Mouse (Mus musculus) B cell, adult 2 months (primary cell): ENCODE data around the gene Gsap.
"Not testable (repeated sequence)": the region's sequence is repeated elsewhere in the genome, so short reads cannot be mapped to it uniquely, and the experiment has no call there.

Source experiments
- DNase-seq, 2 experiments: peaks; one replicate each; pipeline ENCODE4 v3.0.0; 2022

The Gsap gene

GRCm38 (mm10) chr5:21185764-21186685 lies at the start of gene Gsap:
Gene Gsap (plus strand): TSS chr5:21186255.
- peak; percentile 75 to 77 for DNase-seq

DNA sequence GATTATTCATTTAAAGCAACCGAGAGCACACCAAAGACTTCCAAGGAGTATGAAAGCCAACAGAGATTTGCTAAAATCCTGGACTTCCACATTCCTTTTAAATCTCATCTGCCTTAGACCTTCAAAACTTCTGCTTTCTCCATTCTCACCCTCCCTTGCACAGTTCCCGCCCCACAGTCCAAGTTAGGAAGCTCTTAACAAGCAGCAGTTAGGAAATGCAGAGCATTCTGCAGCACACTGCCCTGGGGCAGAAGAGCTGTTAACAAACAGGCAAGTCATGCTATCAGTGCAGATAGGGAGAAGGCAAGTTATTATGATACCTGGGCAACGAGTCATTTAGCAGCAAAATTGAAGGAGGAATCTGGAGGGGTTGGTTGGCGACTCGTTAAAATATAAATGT lies 49.5 kb upstream of the Gsap start:
- DNase-seq, result no peak

DNA sequence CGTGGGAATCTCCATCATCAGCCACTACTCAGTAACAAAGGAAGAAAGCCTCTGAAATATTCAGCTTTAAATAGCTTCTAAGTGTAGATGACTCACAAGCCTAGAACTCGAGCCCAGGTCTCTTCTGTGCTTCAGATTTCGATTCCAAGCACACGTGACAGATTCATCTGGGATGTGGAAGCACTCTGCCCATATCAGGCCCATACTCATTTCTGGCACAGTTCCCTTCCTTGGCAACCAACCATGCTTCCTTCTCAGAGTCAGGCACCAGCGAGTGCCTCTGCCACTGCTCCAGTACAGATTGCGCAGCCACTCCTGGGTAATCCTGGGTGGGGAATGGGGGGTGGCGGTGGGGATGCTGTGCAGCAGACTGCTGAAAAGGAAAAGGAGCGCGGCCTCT lies 46.5 kb upstream of the Gsap start:
- no peak for DNase-seq

DNA sequence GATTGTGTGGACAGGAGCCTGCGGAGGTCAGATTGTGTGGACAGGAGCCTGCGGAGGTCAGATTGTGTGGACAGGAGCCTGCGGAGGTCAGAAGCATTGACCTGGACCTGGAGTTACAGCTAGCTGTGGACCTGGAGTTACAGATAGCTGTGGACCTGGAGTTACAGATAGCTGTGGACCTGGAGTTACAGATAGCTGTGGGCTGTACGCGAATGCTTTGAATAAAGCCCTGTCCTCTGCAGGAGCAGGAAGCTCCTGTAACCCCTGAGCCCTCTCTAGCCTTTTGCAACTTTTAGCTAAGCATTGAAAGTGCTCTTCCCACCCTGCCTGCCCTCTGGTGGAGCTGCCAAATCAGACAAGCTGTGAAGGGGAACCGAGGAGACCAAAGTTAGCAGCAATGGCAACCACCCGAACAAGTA lies 44.9 kb upstream of the Gsap start:
- peak; percentile 42 to 48 for DNase-seq

- no peak for DNase-seq
Observed at GRCm38 (mm10) chr5:21141626-21142025, 44.4 kb upstream of the Gsap start.

DNA sequence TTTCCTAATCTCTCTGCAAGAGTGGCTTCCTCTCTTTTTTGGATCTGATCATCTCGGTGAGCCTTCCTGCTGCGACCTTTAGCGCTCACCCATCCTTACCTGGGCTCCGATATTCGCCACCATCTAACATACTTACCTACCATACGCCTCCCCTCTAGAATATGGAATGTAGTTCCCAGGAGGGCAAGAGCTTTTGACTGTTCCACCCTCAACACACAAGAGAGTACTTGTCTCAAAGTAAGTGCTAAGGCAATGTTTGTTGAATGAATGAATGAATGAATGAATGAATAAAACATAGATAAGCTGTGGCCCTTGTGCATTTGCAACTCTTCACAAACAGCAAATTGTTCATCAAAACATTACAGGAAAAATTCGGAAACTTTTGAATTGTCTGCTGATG lies 43.0 kb upstream of the Gsap start:
- DNase-seq, result no peak

DNA sequence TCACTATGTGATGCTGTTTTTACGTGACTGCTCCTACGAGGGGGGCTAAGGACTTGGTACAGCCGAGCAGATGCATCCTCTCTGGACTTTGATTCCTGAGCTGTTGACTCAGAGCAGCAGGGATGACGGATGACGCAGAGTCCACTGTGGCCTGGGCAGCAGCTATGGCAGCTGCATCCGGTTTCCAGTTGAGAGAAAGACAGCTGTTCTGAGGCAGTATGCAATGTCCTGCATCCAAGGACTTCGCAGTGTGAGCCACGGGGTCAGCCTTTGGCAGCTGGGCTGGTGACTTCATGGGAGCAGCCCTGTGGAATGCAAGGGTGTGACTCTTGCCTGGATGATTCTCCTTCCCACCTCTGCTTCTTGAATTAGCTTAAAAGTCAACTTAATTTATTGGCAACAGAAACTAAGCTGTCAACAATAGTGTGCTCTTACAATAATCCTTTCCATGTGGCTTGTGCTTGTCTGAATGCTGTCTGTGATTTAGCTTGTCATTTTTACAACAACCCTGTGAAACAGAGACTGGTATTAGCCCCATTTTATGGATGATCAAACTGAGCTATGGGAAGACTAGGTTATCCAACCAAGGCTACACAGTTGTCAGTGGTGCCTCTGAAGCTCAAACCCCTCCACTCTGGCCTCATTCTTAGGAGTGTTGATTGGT lies 41.4 kb upstream of the Gsap start:
- DNase-seq, result no peak

DNA sequence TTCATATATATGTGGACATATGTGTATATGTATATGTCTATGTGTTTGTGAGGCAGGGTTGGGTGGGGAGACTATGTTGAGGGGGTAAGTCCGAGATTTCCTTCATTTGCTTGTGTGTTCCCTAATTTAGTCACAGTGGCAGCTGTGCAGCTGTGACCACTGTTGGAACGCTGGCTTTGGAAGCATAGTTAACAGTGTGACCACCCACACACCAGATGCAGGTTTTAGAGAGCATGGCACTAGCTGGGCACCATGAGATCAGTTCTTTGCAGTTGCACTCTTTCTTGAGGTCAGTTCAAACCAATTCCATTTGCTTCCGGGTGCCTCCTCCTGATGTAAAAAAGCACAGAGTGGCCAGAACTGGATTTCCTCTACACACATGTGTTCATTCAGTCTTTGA lies 37.7 kb upstream of the Gsap start:
- DNase-seq, result no peak

- DNase-seq, result peak; percentile 12 to 14
Observed at GRCm38 (mm10) chr5:21153672-21154071, 32.4 kb upstream of the Gsap start.

DNA sequence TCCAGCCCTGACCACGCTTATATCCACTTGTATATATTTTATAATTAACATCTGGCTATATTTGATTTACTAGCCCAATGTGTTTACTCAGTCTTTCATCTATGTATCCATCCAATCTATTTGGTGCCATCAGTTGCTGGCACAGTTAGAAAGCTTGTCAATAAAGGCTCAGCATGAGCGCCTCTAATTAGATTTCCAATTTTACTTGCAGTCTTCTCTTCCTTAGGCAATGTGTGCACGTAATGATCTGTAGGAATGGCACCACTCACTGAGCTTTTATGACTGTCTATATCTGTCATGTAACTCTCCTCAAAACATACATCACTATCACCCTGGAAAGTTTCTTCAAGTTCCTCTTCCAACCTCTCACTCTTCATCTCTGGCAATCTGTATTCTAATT lies 29.3 kb upstream of the Gsap start:
- DNase-seq, result no peak

GRCm38 (mm10) chr5:21159536-21159935 lies 26.5 kb upstream of the Gsap start:
- DNase-seq, result no peak

GRCm38 (mm10) chr5:21160781-21161180 lies 25.3 kb upstream of the Gsap start:
- DNase-seq, result no peak

- DNase-seq, result no peak
Observed at GRCm38 (mm10) chr5:21163421-21163820, 22.6 kb upstream of the Gsap start.

DNA sequence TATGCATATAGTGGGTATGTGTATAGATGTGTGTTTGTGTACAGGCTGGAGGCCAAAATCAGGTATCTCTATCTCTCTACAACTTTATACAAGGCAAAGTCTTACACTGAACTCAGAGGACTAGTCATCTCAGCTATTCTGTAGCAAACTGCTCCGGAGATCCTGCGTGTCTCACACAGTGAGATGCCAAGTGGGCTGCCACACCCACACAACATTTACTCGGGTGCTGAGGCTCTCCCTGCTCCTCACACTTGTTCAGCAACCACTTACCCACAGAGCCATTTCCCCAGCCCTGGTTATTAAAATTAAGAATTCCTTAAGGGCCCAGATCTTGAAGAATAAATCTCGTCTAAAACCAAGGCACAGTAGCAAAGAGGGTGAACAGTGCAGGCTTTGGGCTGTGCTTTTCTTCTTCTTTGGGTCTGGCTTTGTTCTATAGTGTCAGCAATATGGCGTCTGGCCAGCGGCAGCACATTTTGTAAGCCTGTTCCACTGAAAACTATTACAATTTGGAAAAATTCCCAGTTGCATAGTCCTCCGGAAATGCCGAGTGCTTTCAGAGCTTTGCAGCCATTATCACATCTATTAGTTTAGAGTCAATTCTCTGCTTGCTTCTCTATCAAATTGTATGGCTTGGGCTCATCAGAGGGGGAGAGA lies 17.2 kb upstream of the Gsap start:
- no peak for DNase-seq

- DNase-seq, result no peak
Observed at GRCm38 (mm10) chr5:21169346-21169745, 16.7 kb upstream of the Gsap start.

DNA sequence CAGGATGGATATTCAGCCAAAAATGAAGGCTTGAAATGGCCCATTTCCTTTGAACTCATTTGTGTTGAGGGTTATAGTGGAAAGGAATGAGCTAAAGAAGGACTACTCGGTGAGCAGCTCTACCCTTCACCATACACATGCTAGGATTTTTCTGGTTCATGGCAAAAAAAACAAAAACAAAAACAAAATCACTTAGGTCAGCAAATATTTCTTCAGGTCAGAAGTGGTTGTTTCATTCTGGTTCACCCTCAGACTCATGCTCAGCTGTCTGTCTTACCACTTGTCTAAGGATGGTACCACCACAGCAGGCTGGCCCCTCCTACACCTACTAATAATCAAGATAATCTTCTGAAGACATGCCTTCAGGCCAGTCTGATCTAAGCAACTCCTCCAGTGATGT lies 16.2 kb upstream of the Gsap start:
- no peak for DNase-seq

- DNase-seq, result no peak
Observed at GRCm38 (mm10) chr5:21170440-21170839, 15.6 kb upstream of the Gsap start.

GRCm38 (mm10) chr5:21170898-21171297 lies 15.2 kb upstream of the Gsap start:
- DNase-seq, result no peak

DNA sequence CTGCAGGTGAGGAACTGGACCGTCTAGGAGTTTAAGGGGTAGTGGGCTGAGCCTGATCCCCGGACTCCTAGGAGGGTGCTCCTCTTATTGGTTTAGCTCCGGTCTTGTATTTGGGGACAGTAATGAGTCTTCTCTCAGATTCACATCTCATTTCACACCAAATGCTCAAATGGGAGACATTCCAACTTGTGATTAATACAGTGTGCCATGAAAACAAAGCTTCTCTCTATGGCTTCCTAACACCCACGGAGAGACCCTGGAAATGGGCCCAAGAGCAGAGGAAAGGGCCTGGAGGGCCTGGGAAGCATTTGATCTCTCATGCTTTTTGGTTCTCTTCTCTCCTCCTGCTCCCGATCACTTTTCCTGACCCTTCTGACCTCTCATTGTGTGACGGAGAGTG lies 14.7 kb upstream of the Gsap start:
- no peak for DNase-seq

DNA sequence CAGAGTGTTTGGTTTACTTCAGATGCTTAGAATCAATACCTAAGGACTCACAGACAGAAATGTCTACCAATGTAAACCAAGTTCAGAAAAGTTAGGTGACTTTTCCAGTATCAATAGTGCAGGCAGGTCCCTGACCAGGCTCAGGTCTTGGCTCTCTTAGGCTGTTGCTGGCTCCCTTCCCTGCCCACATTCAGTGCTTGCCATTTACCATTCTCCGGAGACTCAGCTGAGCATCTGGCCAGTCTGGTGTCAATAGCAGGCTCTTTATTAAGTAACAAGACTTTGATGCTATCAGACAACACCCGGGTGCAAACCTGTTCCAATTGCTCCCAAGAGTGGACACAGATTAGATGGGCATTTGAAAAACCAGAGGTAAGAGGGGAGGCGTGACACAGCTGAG lies 13.7 kb upstream of the Gsap start:
- DNase-seq, result no peak

- no peak for DNase-seq
Observed at GRCm38 (mm10) chr5:21175132-21176112, 10.6 kb upstream of the Gsap start.

GRCm38 (mm10) chr5:21179496-21179895 lies 6.6 kb upstream of the Gsap start:
- no peak for DNase-seq

GRCm38 (mm10) chr5:21183046-21183445 lies 3.0 kb upstream of the Gsap start:
- not testable (repeated sequence) for DNase-seq
